Mouse (Mus musculus) splenic B cell, adult 2 months (primary cell): Measurements from ENCODE around the gene Nexn.
"Not testable (repeated sequence)": the region's sequence is repeated elsewhere in the genome, so short reads cannot be mapped to it uniquely, and the experiment has no call there.

Source experiments
- DNase-seq: peaks from one replicate; pipeline ENCODE4 v3.0.0-alpha.2; 2011; ENCODE audit warnings: low read depth, low spot score
- H3K27me3 ChIP-seq: 2 replicates; pipeline ENCODE4 v1.6.1; 2012; ENCODE audit warnings: mild to moderate bottlenecking, low read length, moderate library complexity, mixed read lengths; ENCODE audit not compliant: control insufficient read depth, poor library complexity, insufficient read depth, severe bottlenecking
- H3K36me3 ChIP-seq: 2 replicates; pipeline ENCODE4 v1.6.1; 2012; ENCODE audit warnings: mild to moderate bottlenecking, low read length, moderate library complexity, mixed read lengths; ENCODE audit not compliant: control insufficient read depth, poor library complexity, insufficient read depth, severe bottlenecking

The Nexn gene

GRCm38 (mm10) chr3:152265351-152266035 is 657 bp downstream of the Nexn start:
- DNase-seq: no peak

GRCm38 (mm10) chr3:152264830-152265229 is 1.3 kb downstream of the Nexn start:
- H3K36me3 ChIP-seq: no peaks in the 10 kb centered on the region
- no peaks in the 10 kb centered on the region for H3K27me3 ChIP-seq
- DNase-seq: no peak

More at GRCm38 (mm10) chr3:152265351-152266035, 657 bp downstream of the Nexn start:
- no peaks in the 10 kb centered on the region for H3K27me3 ChIP-seq
- no peaks in the 10 kb centered on the region for H3K36me3 ChIP-seq

- Histone ChIP-seq H3K27me3 (no peaks in the 10 kb centered on the region), H3K36me3 (no peaks in the 10 kb centered on the region)
- DNase-seq: no peak
Measured at GRCm38 (mm10) chr3:152264374-152264773, 1.8 kb downstream of the Nexn start.

- no peak for DNase-seq
- Histone ChIP-seq H3K27me3 (no peaks in the 10 kb centered on the region), H3K36me3 (no peaks in the 10 kb centered on the region)
Measured at GRCm38 (mm10) chr3:152261948-152262347, 4.2 kb downstream of the Nexn start.

- no peaks in the 10 kb centered on the region for H3K27me3 ChIP-seq
- H3K36me3 ChIP-seq: no peaks in the 10 kb centered on the region
- DNase-seq: no peak
Measured at GRCm38 (mm10) chr3:152261436-152261835, 4.7 kb downstream of the Nexn start.

- Histone ChIP-seq H3K27me3 (no peaks in the 10 kb centered on the region), H3K36me3 (no peaks in the 10 kb centered on the region)
- no peak for DNase-seq
Measured at GRCm38 (mm10) chr3:152260362-152260761, 5.8 kb downstream of the Nexn start.

GRCm38 (mm10) chr3:152259409-152259808 is 6.7 kb downstream of the Nexn start:
- peak; percentile 72 for DNase-seq
- not testable (repeated sequence) for H3K27me3 ChIP-seq, H3K36me3 ChIP-seq

- Histone ChIP-seq H3K27me3 (no peaks in the 10 kb centered on the region), H3K36me3 (no peaks in the 10 kb centered on the region)
- DNase-seq: no peak
Measured at GRCm38 (mm10) chr3:152257528-152257927, 8.6 kb downstream of the Nexn start.

GRCm38 (mm10) chr3:152250487-152250886 is 15.7 kb downstream of the Nexn start:
- Histone ChIP-seq H3K27me3 (no peaks in the 10 kb centered on the region), H3K36me3 (no peaks in the 10 kb centered on the region)
- DNase-seq: no peak

- DNase-seq: no peak
- no peaks in the 10 kb centered on the region for H3K36me3 ChIP-seq
- no peaks in the 10 kb centered on the region for H3K27me3 ChIP-seq
Measured at GRCm38 (mm10) chr3:152247708-152248107, 18.4 kb downstream of the Nexn start.

GRCm38 (mm10) chr3:152245273-152245910 is 20.8 kb downstream of the Nexn start:
- H3K36me3 ChIP-seq: no peaks in the 10 kb centered on the region
- no peaks in the 10 kb centered on the region for H3K27me3 ChIP-seq
- DNase-seq: no peak

GRCm38 (mm10) chr3:152243304-152243703 is 22.8 kb downstream of the Nexn start:
- H3K36me3 ChIP-seq: no peaks in the 10 kb centered on the region
- no peaks in the 10 kb centered on the region for H3K27me3 ChIP-seq
- no peak for DNase-seq

- no peak for DNase-seq
- 0 out of 2 replicates have a peak, but pooled peaks cover 1% of the 10 kb centered on the region for H3K36me3 ChIP-seq
Measured at GRCm38 (mm10) chr3:152241098-152241497, 25.1 kb downstream of the Nexn start.

GRCm38 (mm10) chr3:152239592-152239991 is 26.6 kb downstream of the Nexn start:
- no peak for DNase-seq

More at GRCm38 (mm10) chr3:152241098-152241497, 25.1 kb downstream of the Nexn start:
- no peaks in the 10 kb centered on the region for H3K27me3 ChIP-seq

GRCm38 (mm10) chr3:152238836-152239235 is 27.3 kb downstream of the Nexn start:
- H3K27me3 ChIP-seq: no peaks in the 10 kb centered on the region
- H3K36me3 ChIP-seq: peaks cover 9% of the 10 kb centered on the region; the same call in 1 of the 2 replicates
- peak; percentile 31 for DNase-seq

More at GRCm38 (mm10) chr3:152239592-152239991, 26.6 kb downstream of the Nexn start:
- H3K27me3 ChIP-seq: no peaks in the 10 kb centered on the region
- peaks cover 6% of the 10 kb centered on the region; the same call in 1 of the 2 replicates for H3K36me3 ChIP-seq
